Mouse (Mus musculus): ENCODE measurements around the gene Eif3i. TPM values are rescaled to one million over a fixed set of nuclear protein-coding genes. Genes with fewer than 3 reads are reported as not detected.

The Eif3i gene
- polyA plus RNA-seq, 1 experiment from 2014 or later, result 274 TPM

- Histone ChIP-seq H3K4me3 (ENCODE audit: low read depth, low read length) (no peak overlapping the region), H3K36me3 (ENCODE audit: control insufficient read depth, insufficient read depth, low read length) (0 out of 2 replicates have a peak, but pooled peaks cover 3% of the 10 kb centered on the region), H3K4me2 (replicated peaks; ENCODE audit: low read depth, low read length) (peak overlapping the region; percentile 71; the same call in 1 of the 2 replicates), H3K9me3 (ENCODE audit: control insufficient read depth, low read length) (no peaks in the 10 kb centered on the region), H3K9ac (ENCODE audit: low read depth, low read length) (peak overlapping the region; percentile 66), H3K27ac (ENCODE audit: low read depth, low read length) (no peak overlapping the region), H3K4me1 (replicated peaks; ENCODE audit: control insufficient read depth, insufficient read depth, low read length) (peaks cover 14% of the 10 kb centered on the region), H3K27me3 (ENCODE audit: control insufficient read depth, insufficient read depth, low read length) (no peaks in the 10 kb centered on the region)
- DNase-seq (ENCODE audit: low spot score) (no peak), ATAC-seq (ENCODE audit: low FRiP score) (no peak)
- 81% methylated on average over 11 of the region's 11 CpGs for WGBS
Measured at GRCm38 (mm10) chr4:129622120-129622802, 21.8 kb upstream of the Eif3i start.

GRCm38 (mm10) chr4:129621283-129621841 lies 20.9 kb upstream of the Eif3i start:
- no peaks in the 10 kb centered on the region for H3K27me3 ChIP-seq (ENCODE audit: control insufficient read depth, insufficient read depth, low read length)
- peaks cover 2% of the 10 kb centered on the region; the same call in 1 of the 2 replicates for H3K36me3 ChIP-seq (ENCODE audit: control insufficient read depth, insufficient read depth, low read length)
- H3K4me3 ChIP-seq (ENCODE audit: low read depth, low read length), result no peak overlapping the region
- H3K27ac ChIP-seq (ENCODE audit: low read depth, low read length), result no peak overlapping the region
- H3K9me3 ChIP-seq (ENCODE audit: control insufficient read depth, low read length), result no peaks in the 10 kb centered on the region
- no peak overlapping the region for H3K9ac ChIP-seq (ENCODE audit: low read depth, low read length)
- peaks cover 14% of the 10 kb centered on the region for H3K4me1 ChIP-seq (replicated peaks; ENCODE audit: control insufficient read depth, insufficient read depth, low read length)
- H3K4me2 ChIP-seq (replicated peaks; ENCODE audit: low read depth, low read length), result no peak overlapping the region
- no peak for ATAC-seq (ENCODE audit: low FRiP score)
- DNase-seq (ENCODE audit: low spot score), result no peak
- WGBS, result 85% methylated on average over 8 of the region's 8 CpGs

- no peak overlapping the region for H3K9ac ChIP-seq (ENCODE audit: low read depth, low read length)
- WGBS, result 88% methylated on average over 11 of the region's 11 CpGs
- H3K27me3 ChIP-seq (ENCODE audit: control insufficient read depth, insufficient read depth, low read length), result no peaks in the 10 kb centered on the region
- no peak overlapping the region for H3K4me2 ChIP-seq (replicated peaks; ENCODE audit: low read depth, low read length)
- ATAC-seq (ENCODE audit: low FRiP score) (no peak), DNase-seq (ENCODE audit: low spot score) (no peak)
- H3K4me3 ChIP-seq (ENCODE audit: low read depth, low read length), result no peak overlapping the region
- H3K36me3 ChIP-seq (ENCODE audit: control insufficient read depth, insufficient read depth, low read length), result peaks cover 2% of the 10 kb centered on the region; the same call in 1 of the 2 replicates
- H3K9me3 ChIP-seq (ENCODE audit: control insufficient read depth, low read length), result no peaks in the 10 kb centered on the region
- H3K4me1 ChIP-seq (replicated peaks; ENCODE audit: control insufficient read depth, insufficient read depth, low read length), result peaks cover 14% of the 10 kb centered on the region
- no peak overlapping the region for H3K27ac ChIP-seq (ENCODE audit: low read depth, low read length)
Measured at GRCm38 (mm10) chr4:129620419-129621282, 20.2 kb upstream of the Eif3i start.

- H3K36me3 ChIP-seq (ENCODE audit: control insufficient read depth, insufficient read depth, low read length), result peaks cover 2% of the 10 kb centered on the region; the same call in 1 of the 2 replicates
- H3K4me2 ChIP-seq (replicated peaks; ENCODE audit: low read depth, low read length), result peak within 1 kb of the TSS; percentile 49
- ATAC-seq (ENCODE audit: low FRiP score) (peak; percentile 87), DNase-seq (ENCODE audit: low spot score) (peak; percentile 94)
- H3K9ac ChIP-seq (ENCODE audit: low read depth, low read length), result peak within 1 kb of the TSS; percentile 79
- peaks cover 6% of the 10 kb centered on the region for H3K4me1 ChIP-seq (replicated peaks; ENCODE audit: control insufficient read depth, insufficient read depth, low read length)
- H3K27me3 ChIP-seq (ENCODE audit: control insufficient read depth, insufficient read depth, low read length), result no peaks in the 10 kb centered on the region
- peak within 1 kb of the TSS; percentile 72 for H3K27ac ChIP-seq (ENCODE audit: low read depth, low read length)
- 4% methylated on average over 43 of the region's 44 CpGs for WGBS
- H3K4me3 ChIP-seq (ENCODE audit: low read depth, low read length), result peak within 1 kb of the TSS; percentile 54
- H3K9me3 ChIP-seq (ENCODE audit: control insufficient read depth, low read length), result no peaks in the 10 kb centered on the region
Measured at GRCm38 (mm10) chr4:129618786-129619691, 18.6 kb upstream of the Eif3i start, which contains the start of gene Iqcc. Iqcc (minus strand) TSS chr4:129619099.

- Histone ChIP-seq H3K9ac (ENCODE audit: low read depth, low read length) (no peak overlapping the region; the same call in 1 of the 2 replicates), H3K9me3 (ENCODE audit: control insufficient read depth, low read length) (no peaks in the 10 kb centered on the region), H3K4me1 (replicated peaks; ENCODE audit: control insufficient read depth, insufficient read depth, low read length) (peaks cover 6% of the 10 kb centered on the region), H3K36me3 (ENCODE audit: control insufficient read depth, insufficient read depth, low read length) (peaks cover 2% of the 10 kb centered on the region; the same call in 1 of the 2 replicates), H3K4me2 (replicated peaks; ENCODE audit: low read depth, low read length) (peak overlapping the region; percentile 49), H3K4me3 (ENCODE audit: low read depth, low read length) (peak overlapping the region; percentile 54; the same call in 1 of the 2 replicates), H3K27ac (ENCODE audit: low read depth, low read length) (no peak overlapping the region), H3K27me3 (ENCODE audit: control insufficient read depth, insufficient read depth, low read length) (no peaks in the 10 kb centered on the region)
- DNase-seq (ENCODE audit: low spot score), result no peak
- 93% methylated on average over 5 of the region's 5 CpGs for WGBS
- ATAC-seq (ENCODE audit: low FRiP score), result no peak
Measured at GRCm38 (mm10) chr4:129618031-129618430, 17.6 kb upstream of the Eif3i start.

GRCm38 (mm10) chr4:129617121-129617641 lies 16.7 kb upstream of the Eif3i start:
- Histone ChIP-seq H3K36me3 (ENCODE audit: control insufficient read depth, insufficient read depth, low read length) (peaks cover 2% of the 10 kb centered on the region; the same call in 1 of the 2 replicates), H3K27me3 (ENCODE audit: control insufficient read depth, insufficient read depth, low read length) (no peaks in the 10 kb centered on the region), H3K4me3 (ENCODE audit: low read depth, low read length) (no peak overlapping the region), H3K4me2 (replicated peaks; ENCODE audit: low read depth, low read length) (no peak overlapping the region), H3K27ac (ENCODE audit: low read depth, low read length) (no peak overlapping the region), H3K9me3 (ENCODE audit: control insufficient read depth, low read length) (no peaks in the 10 kb centered on the region), H3K4me1 (replicated peaks; ENCODE audit: control insufficient read depth, insufficient read depth, low read length) (peaks cover 3% of the 10 kb centered on the region; the same call in 1 of the 2 replicates), H3K9ac (ENCODE audit: low read depth, low read length) (no peak overlapping the region)
- WGBS, result 96% methylated on average over 7 of the region's 7 CpGs
- DNase-seq (ENCODE audit: low spot score) (no peak), ATAC-seq (ENCODE audit: low FRiP score) (no peak)

- no peak overlapping the region for H3K4me2 ChIP-seq (replicated peaks; ENCODE audit: low read depth, low read length)
- ATAC-seq (ENCODE audit: low FRiP score), result no peak
- H3K27me3 ChIP-seq (ENCODE audit: control insufficient read depth, insufficient read depth, low read length), result no peaks in the 10 kb centered on the region
- WGBS, result 93% methylated on average over 3 of the region's 3 CpGs
- H3K4me1 ChIP-seq (replicated peaks; ENCODE audit: control insufficient read depth, insufficient read depth, low read length), result peaks cover 3% of the 10 kb centered on the region; the same call in 1 of the 2 replicates
- no peak overlapping the region for H3K9ac ChIP-seq (ENCODE audit: low read depth, low read length)
- H3K36me3 ChIP-seq (ENCODE audit: control insufficient read depth, insufficient read depth, low read length), result peaks cover 2% of the 10 kb centered on the region; the same call in 1 of the 2 replicates
- no peak for DNase-seq (ENCODE audit: low spot score)
- no peak overlapping the region for H3K4me3 ChIP-seq (ENCODE audit: low read depth, low read length)
- H3K27ac ChIP-seq (ENCODE audit: low read depth, low read length), result no peak overlapping the region
- H3K9me3 ChIP-seq (ENCODE audit: control insufficient read depth, low read length), result no peaks in the 10 kb centered on the region
Measured at GRCm38 (mm10) chr4:129616631-129617030, 16.2 kb upstream of the Eif3i start.

All from hindbrain, embryonic 11.5 days (tissue).